Mouse (Mus musculus) erythroblast, adult 5-6 weeks (primary cell): ENCODE data around the gene 4930467E23Rik. TPM values are rescaled to one million over a fixed set of nuclear protein-coding genes. Genes with fewer than 3 reads are reported as not detected.
"Not testable (repeated sequence)": the region's sequence is repeated elsewhere in the genome, so short reads cannot be mapped to it uniquely, and the experiment has no call there.

Experiments
- ATAC-seq: replicated peaks from 2 replicates; pipeline ENCODE4 v1.8.0; 2016; ENCODE audit warnings: moderate number of reproducible peaks, mild to moderate bottlenecking, moderate TSS enrichment, inconsistent platforms; ENCODE audit not compliant: poor library complexity, low FRiP score, severe bottlenecking
- total RNA-seq, 2 experiments: library from RNA; stranded (forward) in 1 of 2; stranded (reverse) in 1 of 2; fragments of 150-400 nt in 1 of 2; fragments of 200-764, 138-1000 nt in 1 of 2; gene quantifications; 2 replicates each; pipeline versions ENCODE4 v1.2.3 to v1.2.4; 2015 to 2017; ENCODE audit warnings: low replicate concordance in 2 of 2

4930467E23Rik gene
- total RNA-seq, 2 experiments from 2014 or later, result 0.26 TPM; not detected in 1

- not testable (repeated sequence) for ATAC-seq
Measured at GRCm38 (mm10) chr8:19778891-19779290, 49.5 kb downstream of the 4930467E23Rik start.

GRCm38 (mm10) chr8:19780212-19780611, 50.8 kb downstream of the 4930467E23Rik start:
- ATAC-seq, result not testable (repeated sequence)

DNA sequence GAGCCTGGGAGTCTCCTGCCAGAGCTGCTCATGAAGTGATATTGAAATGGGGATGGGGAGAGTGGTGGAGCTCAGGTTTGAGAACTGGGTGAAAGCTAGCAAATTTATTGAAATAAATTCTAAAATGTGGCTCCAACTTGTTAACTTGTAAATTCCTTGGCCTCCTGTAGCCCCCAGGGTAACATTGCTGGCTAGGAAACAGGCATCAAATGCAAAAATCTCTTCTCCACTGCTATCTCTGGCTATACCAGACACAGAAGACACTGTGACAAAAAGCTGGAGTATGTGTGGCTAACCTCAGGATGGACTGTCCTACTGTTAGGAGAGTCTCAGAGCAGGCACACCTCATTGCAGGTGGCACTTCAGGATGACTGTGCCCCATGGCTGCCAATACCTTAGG, 51.3 kb downstream of the 4930467E23Rik start:
- not testable (repeated sequence) for ATAC-seq

- ATAC-seq, result not testable (repeated sequence)
Measured at GRCm38 (mm10) chr8:19781328-19782114, 52.1 kb downstream of the 4930467E23Rik start.

- not testable (repeated sequence) for ATAC-seq
Measured at GRCm38 (mm10) chr8:19782736-19783135, 53.4 kb downstream of the 4930467E23Rik start.

DNA sequence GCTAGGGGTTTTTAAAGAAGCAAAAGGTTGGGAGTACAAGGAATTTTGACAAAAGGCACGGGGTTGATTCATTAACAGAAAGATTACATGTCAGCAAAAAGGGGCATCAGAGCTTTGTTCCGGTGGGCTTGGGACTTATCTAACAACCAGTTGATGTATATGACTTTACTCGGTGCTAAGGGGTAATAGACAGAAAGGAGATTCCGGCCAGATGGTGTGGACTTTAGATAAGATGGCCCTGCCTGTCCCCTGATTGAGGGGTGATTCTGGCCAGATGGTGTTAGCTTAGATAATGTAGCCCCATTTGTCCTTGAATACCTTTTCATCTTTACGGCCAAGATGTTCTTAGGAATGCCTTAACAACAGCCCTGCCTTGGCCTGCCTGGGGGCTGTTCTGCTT, 54.5 kb downstream of the 4930467E23Rik start:
- not testable (repeated sequence) for ATAC-seq

DNA sequence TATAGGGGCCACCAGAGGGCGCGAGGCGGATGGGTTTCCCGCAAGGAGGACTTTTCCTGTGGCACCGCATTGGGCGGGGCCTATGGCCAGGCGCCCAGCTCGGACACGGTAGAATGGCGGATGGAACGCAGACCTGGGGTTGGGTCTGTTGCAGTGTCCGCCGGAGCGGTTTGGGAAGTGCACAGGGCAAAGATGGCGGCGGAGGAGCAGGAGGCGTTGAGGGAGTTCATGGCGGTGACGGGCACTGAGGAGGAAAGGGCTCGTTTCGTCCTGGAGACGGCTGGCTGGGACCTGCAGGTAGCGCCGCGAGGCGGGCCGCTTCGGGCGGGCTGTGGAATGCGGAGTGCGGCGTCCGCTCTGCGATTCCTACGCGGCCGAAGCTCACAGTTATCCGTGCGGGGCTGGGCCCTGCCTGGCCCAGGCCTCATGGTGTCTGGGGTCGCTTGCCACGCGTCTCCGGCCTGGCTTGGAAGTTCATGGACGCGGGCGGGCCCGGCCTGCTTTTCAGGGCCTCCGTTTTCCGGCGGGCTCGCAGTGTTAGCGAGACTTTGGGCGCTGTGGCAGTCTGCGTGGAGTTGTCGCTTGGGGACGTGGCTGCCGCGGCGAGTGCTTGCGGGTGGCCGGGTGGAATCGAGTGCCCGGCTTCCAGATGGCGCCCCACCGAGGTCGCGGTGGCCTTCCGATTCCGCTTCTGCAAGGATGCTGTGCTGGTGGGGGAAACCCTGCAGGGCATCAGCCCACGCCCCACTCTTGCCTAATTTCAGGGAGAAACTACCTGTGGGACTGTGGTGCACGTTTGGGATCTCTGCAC, 55.4 kb downstream of the 4930467E23Rik start:
- peak; percentile 100 for ATAC-seq

DNA sequence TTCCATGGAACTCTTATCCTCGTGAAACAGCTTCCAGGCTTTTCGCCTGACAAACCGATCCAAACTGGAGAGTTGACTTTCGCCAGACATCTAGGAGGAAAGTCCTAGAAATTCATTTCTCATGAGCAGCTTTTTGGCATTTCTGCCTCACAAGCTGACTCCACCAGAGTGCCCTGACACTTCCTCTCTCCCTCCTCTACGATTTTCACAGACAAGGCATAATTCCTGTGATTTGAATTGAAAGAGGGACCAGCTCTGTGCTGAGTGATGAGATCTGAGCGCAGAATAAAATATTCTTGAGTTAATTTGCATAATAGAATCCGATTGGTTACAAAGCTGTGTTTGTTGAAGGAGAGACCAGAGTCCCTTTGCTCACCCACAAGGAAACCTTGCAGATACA, 63.3 kb downstream of the 4930467E23Rik start:
- ATAC-seq, result not testable (repeated sequence)

Other genes with a start within 250 kb of the 4930467E23Rik start
- gene Defb7, start 234.5 kb upstream of the 4930467E23Rik start, total RNA-seq (2015; ENCODE audit: low replicate concordance), result not detected in 2 replicates
- not detected in 2 replicates for gene Defb7, start 234.5 kb upstream of the 4930467E23Rik start, total RNA-seq (2017; ENCODE audit: low replicate concordance)
- not detected in 2 replicates for gene Gm31371, start 173.8 kb downstream of the 4930467E23Rik start, total RNA-seq (2015; ENCODE audit: low replicate concordance)
- not detected in 2 replicates for gene Gm31371, start 173.8 kb downstream of the 4930467E23Rik start, total RNA-seq (2017; ENCODE audit: low replicate concordance)